Mouse (Mus musculus) cortical plate, adult 2 months (tissue): ENCODE measurements around the gene Bcam. TPM values are rescaled to one million over a fixed set of nuclear protein-coding genes. Genes with fewer than 3 reads are reported as not detected.

Experiments used
- H3K27ac ChIP-seq: fragments of 200-500 bp; 2 replicates; pipeline ENCODE4 v1.5.1; 2012; ENCODE audit warnings: low read length, control low read depth, inconsistent platforms; ENCODE audit not compliant: insufficient read depth
- H3K4me1 ChIP-seq: fragments of 200-500 bp; 2 replicates; pipeline ENCODE4 v1.6.1; 2011; ENCODE audit warnings: low read length; ENCODE audit not compliant: control insufficient read depth, insufficient read depth
- H3K4me3 ChIP-seq: fragments of 200-500 bp; 2 replicates; pipeline ENCODE4 v1.5.1; 2011; ENCODE audit warnings: mild to moderate bottlenecking, low read length, control low read depth; ENCODE audit not compliant: insufficient read depth
- CTCF ChIP-seq: fragments of 200-500 bp; IDR thresholded peaks from 2 replicates; pipeline ENCODE4 v1.5.1; 2011; ENCODE audit warnings: mild to moderate bottlenecking, control low read depth, low read length; ENCODE audit not compliant: insufficient read depth; ENCODE audit errors: extremely low read depth
- POLR2A ChIP-seq: fragments of 200-500 bp; IDR thresholded peaks from 2 replicates; pipeline ENCODE4 v1.6.1; 2011; ENCODE audit warnings: mild to moderate bottlenecking, low read length, control low read depth; ENCODE audit not compliant: insufficient read depth; ENCODE audit errors: extremely low read depth
- polyA plus RNA-seq: library from polyadenylated mRNA; depleted of rRNA; stranded (reverse); fragments of >200 nt; gene quantifications from 2 replicates; pipeline ENCODE4 v1.2.3, GENCODE M21; 2012; rRNA removed

The Bcam gene
- polyA plus RNA-seq = 23.0 and 24.4 TPM in 2 replicates

GRCm38 (mm10) chr7:19770984-19771391 lies at the start of gene Bcam:
Gene Bcam, minus strand, starts transcription at chr7:19771016.
- TF ChIP-seq CTCF = no peak
- TF ChIP-seq POLR2A = no peak
- H3K4me3 ChIP-seq = peak within 1 kb of the TSS; percentile 40
- no peaks in the 10 kb centered on the region for H3K4me1 ChIP-seq
- no peak within 1 kb of the TSS for H3K27ac ChIP-seq

GRCm38 (mm10) chr7:19818875-19819274 lies 48.1 kb upstream of the Bcam start:
- Histone ChIP-seq H3K4me1 (peaks cover 1% of the 10 kb centered on the region; the same call in 1 of the 2 replicates), H3K4me3 (no peak overlapping the region), H3K27ac (no peak overlapping the region)
- TF ChIP-seq CTCF = no peak
- TF ChIP-seq POLR2A = no peak

- no peak overlapping the region for H3K4me3 ChIP-seq
- TF ChIP-seq POLR2A (no peak), CTCF (no peak)
- H3K27ac ChIP-seq = no peak overlapping the region
- peaks cover 1% of the 10 kb centered on the region; the same call in 1 of the 2 replicates for H3K4me1 ChIP-seq
These were observed 47.6 kb upstream of the Bcam start for GRCm38 (mm10) chr7:19818440-19818839.

- H3K4me1 ChIP-seq = peaks cover 1% of the 10 kb centered on the region; the same call in 1 of the 2 replicates
- no peak overlapping the region for H3K4me3 ChIP-seq
- no peak overlapping the region for H3K27ac ChIP-seq
- TF ChIP-seq POLR2A (no peak), CTCF (no peak)
These were observed 46.7 kb upstream of the Bcam start for GRCm38 (mm10) chr7:19817382-19818105.

GRCm38 (mm10) chr7:19816224-19816771 lies 45.5 kb upstream of the Bcam start:
- Histone ChIP-seq H3K4me1 (peaks cover 1% of the 10 kb centered on the region; the same call in 1 of the 2 replicates), H3K4me3 (peak overlapping the region; percentile 13; the same call in 1 of the 2 replicates), H3K27ac (no peak overlapping the region)
- TF ChIP-seq CTCF (no peak), POLR2A (no peak)

- H3K27ac ChIP-seq = no peak overlapping the region
- H3K4me1 ChIP-seq = peaks cover 1% of the 10 kb centered on the region; the same call in 1 of the 2 replicates
- no peak for TF ChIP-seq POLR2A
- no peak for TF ChIP-seq CTCF
- H3K4me3 ChIP-seq = 0 out of 2 replicates have a peak overlapping the region, but pooled peaks have one; percentile 13
These were observed 44.7 kb upstream of the Bcam start for GRCm38 (mm10) chr7:19815296-19816223.

GRCm38 (mm10) chr7:19813579-19814122 lies 42.8 kb upstream of the Bcam start:
- H3K27ac ChIP-seq = no peak overlapping the region
- H3K4me1 ChIP-seq = peaks cover 3% of the 10 kb centered on the region; the same call in 1 of the 2 replicates
- no peak overlapping the region for H3K4me3 ChIP-seq
- TF ChIP-seq POLR2A (no peak), CTCF (no peak)

GRCm38 (mm10) chr7:19813161-19813560 lies 42.3 kb upstream of the Bcam start:
- H3K4me1 ChIP-seq = peaks cover 3% of the 10 kb centered on the region; the same call in 1 of the 2 replicates
- TF ChIP-seq CTCF (no peak), POLR2A (no peak)
- no peak overlapping the region for H3K27ac ChIP-seq
- no peak overlapping the region for H3K4me3 ChIP-seq

- no peak overlapping the region for H3K27ac ChIP-seq
- H3K4me1 ChIP-seq = peaks cover 3% of the 10 kb centered on the region; the same call in 1 of the 2 replicates
- H3K4me3 ChIP-seq = no peak overlapping the region
- TF ChIP-seq CTCF = no peak
- no peak for TF ChIP-seq POLR2A
These were observed 40.3 kb upstream of the Bcam start for GRCm38 (mm10) chr7:19811114-19811513.
